Mouse (Mus musculus) heart, embryonic 14.5 days (tissue): ENCODE data around the gene Fance. TPM values are rescaled to one million over a fixed set of nuclear protein-coding genes. Genes with fewer than 3 reads are reported as not detected.
A peak's percentile ranks its signal among the peaks of the same experiment; 100 is the strongest.
"Not testable (repeated sequence)": the region's sequence is repeated elsewhere in the genome, so short reads cannot be mapped to it uniquely, and the experiment has no call there.

Source experiments
- ATAC-seq: fragments of 200-750 bp; cut with Nextera tagmentation; 2 replicates; pipeline ENCODE4 v1.8.0; 2017; ENCODE audit warnings: low read depth, moderate TSS enrichment; ENCODE audit not compliant: insufficient number of reproducible peaks, insufficient read depth, low FRiP score
- H3K27ac ChIP-seq, 2 experiments: fragments of 200-500 bp in 1 of 2; fragments of 300-500 bp in 1 of 2; sonication (generic) in 1 of 2; replicated peaks in 1 of 2; 2 replicates each; pipeline ENCODE4 v1.5.1; 2012 to 2014; ENCODE audit warnings: low read depth in 2 of 2, low read length in 2 of 2, control low read depth in 1 of 2, mild to moderate bottlenecking in 1 of 2, mixed read lengths in 1 of 2; ENCODE audit not compliant: control insufficient read depth in 1 of 2, insufficient read depth in 1 of 2
- H3K27me3 ChIP-seq: fragments of 300-500 bp; sonication (generic); 2 replicates; pipeline ENCODE4 v1.6.1; 2014; ENCODE audit warnings: mild to moderate bottlenecking, low read length, control low read depth; ENCODE audit not compliant: control insufficient read depth, insufficient read depth
- H3K36me3 ChIP-seq: fragments of 300-500 bp; sonication (generic); 2 replicates; pipeline ENCODE4 v1.6.1; 2014; ENCODE audit warnings: mild to moderate bottlenecking, control low read depth, low read length, mixed read lengths; ENCODE audit not compliant: control insufficient read depth, insufficient read depth
- H3K4me1 ChIP-seq, 2 experiments: fragments of 200-500 bp in 1 of 2; fragments of 300-500 bp in 1 of 2; sonication (generic) in 1 of 2; 2 replicates each; pipeline ENCODE4 v1.6.1; 2012 to 2014; ENCODE audit warnings: low read length in 2 of 2, control low read depth in 1 of 2, mixed read lengths in 1 of 2; ENCODE audit not compliant: control insufficient read depth in 2 of 2, insufficient read depth in 2 of 2
- H3K4me2 ChIP-seq: fragments of 300-500 bp; sonication (generic); 2 replicates; pipeline ENCODE4 v1.6.1; 2014; ENCODE audit warnings: mild to moderate bottlenecking, low read length
- H3K4me3 ChIP-seq, 2 experiments: fragments of 200-500 bp in 1 of 2; fragments of 300-500 bp in 1 of 2; sonication (generic) in 1 of 2; 2 replicates each; pipeline ENCODE4 v1.5.1; 2012 to 2014; ENCODE audit warnings: low read length in 2 of 2, mild to moderate bottlenecking in 2 of 2, control low read depth in 1 of 2, low read depth in 1 of 2, moderate library complexity in 1 of 2; ENCODE audit not compliant: control insufficient read depth in 1 of 2, insufficient read depth in 1 of 2
- H3K9ac ChIP-seq: fragments of 300-500 bp; sonication (generic); 2 replicates; pipeline ENCODE4 v1.6.1; 2014; ENCODE audit warnings: mild to moderate bottlenecking, low read length
- H3K9me3 ChIP-seq: fragments of 300-500 bp; sonication (generic); 2 replicates; pipeline ENCODE4 v1.6.1; 2016; ENCODE audit warnings: low read length, control low read depth; ENCODE audit not compliant: control insufficient read depth
- WGBS: fragments of 180-500 bp; shearing (Covaris S2); extraction: QIAGEN DNeasy Blood & Tissue Kit; methylation state at CpG from one replicate; pipeline ENCODE4 v1.1.7; 2014; 5-methylcytosine and 5-hydroxymethylcytosine counted together
- polyA plus RNA-seq: library from polyadenylated mRNA; unstranded; fragments of >200 nt; fragmentation: Nextera tagmentation; extraction: Ambion mirVana; gene quantifications from 2 replicates; pipeline ENCODE4 v1.2.1, GENCODE M21; 2014

The Fance gene
- polyA plus RNA-seq, 1 experiment from 2014 or later = 19.5 TPM

- Histone ChIP-seq H3K27me3 (no peaks in the 10 kb centered on the region), H3K4me1 (peaks cover 13 to 23% of the 10 kb centered on the region in 2 experiments), H3K27ac (no peak overlapping the region; a peak in 1 of 4 replicates), H3K36me3 (peaks cover 40% of the 10 kb centered on the region), H3K9ac (peak overlapping the region; percentile 98; the same call in 1 of the 2 replicates), H3K9me3 (no peaks in the 10 kb centered on the region), H3K4me2 (no peak overlapping the region), H3K4me3 (no peak overlapping the region)
- ATAC-seq = no peak
- WGBS = 83% methylated on average over 3 of the region's 3 CpGs
Measured at GRCm38 (mm10) chr17:28326951-28327350, 13.6 kb downstream of the Fance start.

- Histone ChIP-seq H3K4me3 (peak overlapping the region; percentile 30 to 85), H3K9ac (peak overlapping the region; percentile 98), H3K27ac (peak overlapping the region; percentile 71 to 91), H3K4me2 (peak overlapping the region; percentile 93), H3K9me3 (no peaks in the 10 kb centered on the region), H3K27me3 (no peaks in the 10 kb centered on the region), H3K36me3 (peaks cover 40% of the 10 kb centered on the region), H3K4me1 (peaks cover 20 to 31% of the 10 kb centered on the region in 2 experiments)
- 12% methylated on average over 22 of the region's 22 CpGs for WGBS
- ATAC-seq = peak; percentile 28
Measured at GRCm38 (mm10) chr17:28327673-28328325, 14.5 kb downstream of the Fance start.

- Histone ChIP-seq H3K9me3 (no peaks in the 10 kb centered on the region), H3K4me1 (peaks cover 27 to 37% of the 10 kb centered on the region in 2 experiments), H3K4me2 (peak within 1 kb of the TSS; percentile 93), H3K36me3 (peaks cover 46% of the 10 kb centered on the region), H3K27ac (peak within 1 kb of the TSS; percentile 83 to 91), H3K4me3 (peak within 1 kb of the TSS; percentile 85 to 88), H3K27me3 (no peaks in the 10 kb centered on the region), H3K9ac (peak within 1 kb of the TSS; percentile 98)
- peak; percentile 80 for ATAC-seq
- under 1% methylated on average over 65 of the region's 67 CpGs for WGBS
Measured at GRCm38 (mm10) chr17:28328366-28328928, 15.1 kb downstream of the Fance start, which contains the start of gene Rpl10a. Gene Rpl10a (plus strand): TSS chr17:28328471.

GRCm38 (mm10) chr17:28328946-28329345 lies 15.6 kb downstream of the Fance start:
- H3K4me3 ChIP-seq = peak overlapping the region; percentile 85 to 88
- peak overlapping the region; percentile 93 for H3K4me2 ChIP-seq
- under 1% methylated on average over 25 of the region's 25 CpGs for WGBS
- peaks cover 43% of the 10 kb centered on the region for H3K36me3 ChIP-seq
- H3K27me3 ChIP-seq = no peaks in the 10 kb centered on the region
- H3K4me1 ChIP-seq = peaks cover 31 to 41% of the 10 kb centered on the region in 2 experiments
- H3K9ac ChIP-seq = peak overlapping the region; percentile 98
- H3K9me3 ChIP-seq = no peaks in the 10 kb centered on the region
- H3K27ac ChIP-seq = peak overlapping the region; percentile 83 to 91
- peak; percentile 13; the same call in 1 of the 2 replicates for ATAC-seq

GRCm38 (mm10) chr17:28329503-28330231 lies 16.3 kb downstream of the Fance start:
- H3K9ac ChIP-seq = peak overlapping the region; percentile 98
- WGBS = 5% methylated on average over 4 of the region's 4 CpGs
- peak overlapping the region; percentile 85 to 88 for H3K4me3 ChIP-seq
- no peaks in the 10 kb centered on the region for H3K9me3 ChIP-seq
- ATAC-seq = no peak
- peaks cover 34 to 45% of the 10 kb centered on the region in 2 experiments for H3K4me1 ChIP-seq
- H3K4me2 ChIP-seq = peak overlapping the region; percentile 93
- H3K36me3 ChIP-seq = peaks cover 43% of the 10 kb centered on the region
- no peaks in the 10 kb centered on the region for H3K27me3 ChIP-seq
- peak overlapping the region; percentile 83 to 91 for H3K27ac ChIP-seq

- peak overlapping the region; percentile 93 for H3K4me2 ChIP-seq
- H3K9ac ChIP-seq = peak overlapping the region; percentile 98
- WGBS = 56% methylated on average over 2 of the region's 2 CpGs
- no peak for ATAC-seq
- H3K4me3 ChIP-seq = peak overlapping the region; percentile 85 to 88; a peak in 3 of 4 replicates
- H3K27ac ChIP-seq = peak overlapping the region in 1 of 2 experiments; percentile 91; a peak in 1 of 4 replicates
- no peaks in the 10 kb centered on the region for H3K9me3 ChIP-seq
- H3K36me3 ChIP-seq = peaks cover 48% of the 10 kb centered on the region
- no peaks in the 10 kb centered on the region for H3K27me3 ChIP-seq
- H3K4me1 ChIP-seq = peaks cover 34 to 45% of the 10 kb centered on the region in 2 experiments
Measured at GRCm38 (mm10) chr17:28330232-28330546, 16.9 kb downstream of the Fance start.

- 64% methylated on average over 6 of the region's 8 CpGs for WGBS
- H3K9ac ChIP-seq, H3K4me3 ChIP-seq, ATAC-seq, H3K9me3 ChIP-seq, H3K27me3 ChIP-seq, H3K27ac ChIP-seq: not testable (repeated sequence)
- peaks cover 34 to 45% of the 10 kb centered on the region in 2 experiments for H3K4me1 ChIP-seq
- H3K36me3 ChIP-seq = peaks cover 52% of the 10 kb centered on the region
- peak overlapping the region; percentile 93 for H3K4me2 ChIP-seq
Measured at GRCm38 (mm10) chr17:28330590-28330989, 17.3 kb downstream of the Fance start.
